Mouse (Mus musculus): ENCODE results near the gene Stat3.

Stat3 gene

DNA sequence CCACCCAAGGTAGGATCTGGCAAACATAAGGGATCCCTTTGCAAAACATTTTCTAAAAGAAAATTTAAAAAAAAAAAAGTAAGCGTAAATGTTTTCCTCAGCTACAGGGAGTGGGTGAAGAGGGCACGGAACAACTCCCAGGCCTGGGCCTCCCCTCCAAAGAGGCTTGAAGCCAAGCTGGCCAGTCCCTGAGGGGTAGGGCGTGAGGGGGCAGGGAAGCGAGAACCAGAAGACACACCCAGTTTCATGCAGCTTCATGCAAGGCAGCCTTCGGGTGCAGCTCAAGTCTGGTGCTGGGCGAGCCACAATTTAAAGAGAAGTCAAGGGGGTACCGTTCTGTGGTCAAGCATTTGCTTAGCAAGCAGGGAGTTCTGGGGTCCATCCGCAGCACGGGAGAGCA is 24.3 kb upstream of the Stat3 start:
- no peak for DNase-seq

DNA sequence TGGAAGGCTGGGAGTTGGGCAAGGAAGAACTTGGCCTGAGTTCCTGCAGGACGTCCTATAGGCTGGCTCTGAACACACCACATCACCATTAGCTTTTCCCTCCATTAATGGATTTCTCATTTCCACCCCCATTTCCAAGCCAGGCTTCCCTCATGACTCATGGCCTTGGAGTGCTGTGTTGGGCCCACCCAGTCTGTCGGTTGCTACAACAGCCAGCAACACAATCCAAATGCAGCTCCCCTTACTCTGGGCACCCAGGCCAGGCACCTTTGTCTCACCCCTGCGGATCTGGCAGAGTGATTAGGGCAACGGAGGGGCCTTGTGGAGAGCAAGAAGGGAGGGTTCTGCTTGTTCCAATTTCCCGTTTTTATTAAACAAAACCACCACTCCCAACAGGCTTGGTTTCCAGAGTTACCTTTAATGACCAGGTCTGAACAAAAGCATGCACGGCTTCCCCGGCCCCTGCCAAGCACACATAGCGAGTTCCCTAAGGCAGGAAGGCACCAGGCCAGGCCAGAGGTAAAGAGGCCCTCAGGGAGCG is 23.1 kb upstream of the Stat3 start:
- DNase-seq: no peak

DNA sequence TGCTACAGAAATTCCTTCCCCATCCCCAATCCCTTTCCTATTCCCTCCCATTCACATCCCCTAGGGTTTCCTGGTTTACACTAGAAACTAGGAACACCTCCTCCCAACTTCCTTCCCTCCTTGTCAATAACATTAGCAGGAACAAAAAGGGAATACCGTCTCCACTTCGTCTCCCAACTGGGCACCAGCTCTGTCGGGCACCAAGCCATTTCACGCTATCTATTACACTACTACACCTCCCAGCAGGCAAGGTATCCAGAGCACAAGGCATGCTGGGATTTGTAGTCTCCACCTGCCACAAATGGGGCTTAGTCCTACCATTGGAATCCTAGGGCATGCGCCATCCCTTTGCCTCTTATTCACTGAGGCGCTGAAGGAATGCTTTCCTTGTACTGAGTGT is 21.2 kb upstream of the Stat3 start:
- DNase-seq: no peak

- DNase-seq: no peak
These were observed 20.5 kb upstream of the Stat3 start for GRCm38 (mm10) chr11:100959826-100960225.

- peak; percentile 30 to 69 for DNase-seq
These were observed 20.1 kb upstream of the Stat3 start for GRCm38 (mm10) chr11:100959464-100959810.

DNA sequence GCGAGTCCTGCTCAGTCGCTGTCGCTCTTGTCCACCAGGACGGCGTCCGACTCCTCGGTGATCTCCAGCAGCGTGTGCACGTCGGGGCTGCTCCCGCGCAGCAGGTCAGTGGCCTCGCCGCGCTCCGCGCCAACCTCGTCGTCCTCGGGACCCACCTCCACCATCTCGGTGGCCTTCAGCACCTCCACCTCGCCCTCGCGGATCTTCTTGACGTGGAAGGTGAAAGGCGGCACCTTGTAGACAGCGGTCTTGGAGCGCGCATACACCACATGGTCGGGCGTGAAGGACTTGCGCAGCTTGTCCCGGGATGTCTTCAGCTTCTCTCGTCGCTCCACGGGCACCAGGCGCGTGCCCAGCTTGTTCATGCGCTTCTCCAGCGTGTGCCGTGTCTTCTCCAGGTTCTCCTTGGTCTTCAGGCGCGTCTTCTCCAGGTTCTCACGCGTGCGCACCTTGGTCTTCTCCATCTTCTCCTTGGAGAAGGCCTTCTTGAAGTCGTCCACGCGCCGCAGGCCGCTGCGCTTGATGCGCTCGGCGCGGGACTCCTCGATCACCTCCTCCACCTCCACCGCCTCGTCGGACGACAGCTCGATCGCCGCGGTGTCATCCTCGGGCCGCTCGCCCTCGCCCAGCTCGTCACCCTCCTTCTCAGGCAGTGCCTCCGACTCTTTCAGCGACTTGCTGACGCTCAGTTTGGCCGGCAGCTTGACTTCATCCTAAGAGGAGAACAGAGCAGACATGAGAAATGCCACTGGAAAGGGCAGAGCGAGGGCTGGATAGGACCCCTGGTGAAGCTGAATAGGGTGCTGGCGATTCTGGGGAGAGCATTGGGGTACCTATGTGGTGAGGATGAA is 19.5 kb upstream of the Stat3 start:
- DNase-seq: no peak

- no peak for DNase-seq
These were observed 18.7 kb upstream of the Stat3 start for GRCm38 (mm10) chr11:100957915-100958469.

- peak; percentile 60 to 81 for DNase-seq
These were observed 17.9 kb upstream of the Stat3 start for GRCm38 (mm10) chr11:100957244-100957643.

DNA sequence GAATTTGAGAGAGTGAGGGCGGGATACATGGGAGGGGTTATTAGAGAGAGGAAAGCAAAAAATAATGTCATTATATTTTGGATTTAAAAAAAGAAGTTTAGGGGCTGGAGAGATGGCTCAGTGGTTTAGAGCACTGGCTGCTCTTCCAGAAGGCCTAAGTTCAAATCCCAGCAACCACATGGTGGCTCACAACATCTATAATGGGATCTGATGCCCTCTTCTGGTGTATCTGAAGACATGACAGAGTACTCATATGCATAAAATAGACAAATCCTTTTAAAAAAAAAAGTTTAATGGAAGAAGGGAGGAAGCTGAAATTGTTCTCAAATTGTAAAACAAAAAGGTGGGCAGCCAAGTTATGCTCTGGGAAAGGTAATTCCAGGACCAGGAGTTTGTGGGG is 10.2 kb upstream of the Stat3 start:
- no peak for DNase-seq

- no peak for DNase-seq
These were observed 9.0 kb upstream of the Stat3 start for GRCm38 (mm10) chr11:100948317-100948716.

GRCm38 (mm10) chr11:100947548-100947947 is 8.2 kb upstream of the Stat3 start:
- no peak for DNase-seq

DNA sequence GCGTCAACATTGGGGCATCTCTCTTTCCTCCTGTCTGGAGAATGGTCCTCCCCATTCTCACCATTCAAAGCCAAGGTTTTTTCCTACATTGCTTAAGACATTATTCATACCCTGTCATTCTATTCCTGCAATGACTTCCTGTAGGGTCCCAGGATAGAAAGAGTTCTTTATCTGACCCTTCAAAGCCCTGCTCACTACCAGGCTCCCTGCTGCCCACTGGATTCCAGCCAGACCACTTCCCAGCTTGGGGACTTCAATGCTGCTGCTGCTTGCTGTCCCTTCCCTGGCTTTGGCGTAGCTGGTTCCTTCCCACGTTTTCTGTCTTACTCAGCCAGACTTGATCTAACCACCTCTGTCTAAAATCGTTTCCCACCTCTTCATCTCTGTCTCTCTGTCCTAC is 7.5 kb upstream of the Stat3 start:
- no peak for DNase-seq

DNA sequence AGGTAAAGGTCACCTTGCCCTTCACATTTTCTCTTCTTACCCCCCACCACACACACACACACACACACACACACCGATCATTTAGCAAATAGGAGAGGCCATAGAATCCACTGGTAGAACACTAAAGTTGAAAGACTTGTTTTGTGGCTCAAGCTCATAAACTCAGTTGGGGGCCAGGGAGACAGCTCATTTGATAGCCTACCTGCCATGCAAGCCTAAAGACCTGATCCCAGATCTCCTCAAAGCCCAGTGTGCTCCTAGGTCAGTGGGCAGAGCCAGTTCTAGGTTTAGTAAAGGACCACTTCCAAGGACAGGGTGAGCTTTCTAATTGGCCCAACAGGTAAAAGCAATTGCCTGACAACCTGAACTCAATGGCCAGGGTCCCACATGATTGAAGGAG is 3.0 kb upstream of the Stat3 start:
- DNase-seq: no peak

GRCm38 (mm10) chr11:100938711-100939511 is 429 bp downstream of the Stat3 start:
- peak in 1 of 2 experiments; percentile 30 for DNase-seq

DNA sequence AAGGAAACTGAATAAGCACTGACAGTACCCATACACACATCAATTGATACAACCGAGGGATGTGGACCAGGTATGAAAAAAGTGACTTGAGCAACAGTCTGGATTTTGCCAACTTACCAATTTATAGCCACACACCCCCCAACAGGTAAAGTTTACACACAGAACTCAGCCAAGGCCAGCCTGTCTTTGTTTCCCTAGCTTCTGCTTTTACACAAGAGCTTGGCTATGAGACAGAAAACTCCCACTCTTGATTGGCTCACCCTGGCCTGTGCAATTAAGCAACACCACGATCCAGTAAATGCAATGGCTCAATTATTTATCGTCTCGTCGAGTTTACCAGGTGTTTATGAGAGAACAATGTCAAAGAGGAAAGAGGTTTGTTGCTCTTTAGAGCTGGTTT is 1.2 kb downstream of the Stat3 start:
- DNase-seq: no peak

- no peak for DNase-seq
These were observed 2.0 kb downstream of the Stat3 start for GRCm38 (mm10) chr11:100937295-100937694.

- no peak for DNase-seq
These were observed 3.7 kb downstream of the Stat3 start for GRCm38 (mm10) chr11:100935373-100936355.

GRCm38 (mm10) chr11:100931254-100931921 is 8.0 kb downstream of the Stat3 start:
- DNase-seq: peak; percentile 18 to 49

DNA sequence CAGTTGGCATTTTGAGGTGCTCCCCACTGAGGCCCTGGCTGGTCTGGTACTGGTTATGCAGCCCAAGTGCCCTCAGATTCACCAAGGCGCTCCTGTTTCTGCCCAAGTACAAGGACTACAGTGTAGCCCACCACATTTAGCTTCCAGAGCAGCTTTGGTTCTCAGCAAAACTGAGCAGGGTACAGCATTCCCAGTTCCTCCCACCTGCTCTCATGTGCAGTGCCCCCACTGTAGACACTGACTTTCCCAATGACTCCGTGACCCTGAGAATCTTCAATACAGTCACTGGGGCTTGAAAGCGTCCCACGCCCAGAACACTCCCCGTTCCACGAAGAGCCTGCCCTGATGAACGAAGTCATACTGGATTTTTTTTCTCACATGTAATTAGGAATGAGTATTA is 8.7 kb downstream of the Stat3 start:
- no peak for DNase-seq

DNA sequence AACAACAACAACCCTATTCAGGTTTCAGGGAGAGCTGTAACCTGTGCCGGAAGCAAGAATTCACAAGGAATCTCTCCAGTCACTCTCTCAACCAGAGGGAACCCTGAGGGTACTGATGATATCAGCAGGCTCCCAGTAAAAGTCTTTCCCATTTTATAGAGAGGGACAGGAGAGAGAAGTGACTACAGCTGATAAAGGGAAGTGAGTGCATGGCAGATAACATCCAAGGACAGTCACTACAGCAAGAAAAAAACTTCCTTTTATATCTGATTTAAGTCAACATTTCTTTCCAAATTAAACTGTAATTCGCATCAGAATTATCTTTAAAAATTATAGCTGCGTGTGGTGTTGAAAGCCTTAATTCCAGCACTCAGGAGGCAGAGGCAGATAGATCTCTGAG is 12.0 kb downstream of the Stat3 start:
- DNase-seq: no peak

DNA sequence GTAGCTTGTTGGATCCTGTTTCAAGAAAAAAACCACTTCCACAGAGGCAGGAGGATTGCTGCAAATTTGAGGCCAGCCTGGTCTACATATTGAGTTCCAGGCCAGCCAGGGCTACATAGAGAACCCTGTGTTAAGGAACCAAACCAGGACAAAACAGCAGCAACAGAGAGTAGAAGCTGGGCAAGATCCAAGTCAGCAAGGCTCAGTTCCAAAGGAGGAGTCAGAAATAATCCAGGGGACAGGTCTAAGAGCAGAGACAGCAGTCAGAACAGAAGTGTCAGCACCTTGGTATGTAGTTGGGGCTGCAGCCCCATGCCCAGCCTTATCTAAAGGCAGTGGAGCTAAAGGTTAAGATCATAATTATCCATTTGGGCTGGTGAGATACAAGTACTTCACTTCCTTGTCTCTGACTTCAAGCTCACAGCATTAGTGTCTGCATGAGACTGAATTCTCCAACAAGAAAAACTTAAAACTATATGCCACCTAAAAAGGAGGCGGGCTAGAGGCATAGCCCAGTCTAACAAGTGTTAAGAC is 14.9 kb downstream of the Stat3 start:
- no peak for DNase-seq

All from spleen, adult 18-20 months (tissue).